Mouse (Mus musculus): Measurements from ENCODE around the gene Rufy4. TPM values are rescaled to one million over a fixed set of nuclear protein-coding genes. Genes with fewer than 3 reads are reported as not detected.
"Not testable (repeated sequence)": the region's sequence is repeated elsewhere in the genome, so short reads cannot be mapped to it uniquely, and the experiment has no call there.

Rufy4 gene
- polyA plus RNA-seq, 1 experiment = not detected

DNA sequence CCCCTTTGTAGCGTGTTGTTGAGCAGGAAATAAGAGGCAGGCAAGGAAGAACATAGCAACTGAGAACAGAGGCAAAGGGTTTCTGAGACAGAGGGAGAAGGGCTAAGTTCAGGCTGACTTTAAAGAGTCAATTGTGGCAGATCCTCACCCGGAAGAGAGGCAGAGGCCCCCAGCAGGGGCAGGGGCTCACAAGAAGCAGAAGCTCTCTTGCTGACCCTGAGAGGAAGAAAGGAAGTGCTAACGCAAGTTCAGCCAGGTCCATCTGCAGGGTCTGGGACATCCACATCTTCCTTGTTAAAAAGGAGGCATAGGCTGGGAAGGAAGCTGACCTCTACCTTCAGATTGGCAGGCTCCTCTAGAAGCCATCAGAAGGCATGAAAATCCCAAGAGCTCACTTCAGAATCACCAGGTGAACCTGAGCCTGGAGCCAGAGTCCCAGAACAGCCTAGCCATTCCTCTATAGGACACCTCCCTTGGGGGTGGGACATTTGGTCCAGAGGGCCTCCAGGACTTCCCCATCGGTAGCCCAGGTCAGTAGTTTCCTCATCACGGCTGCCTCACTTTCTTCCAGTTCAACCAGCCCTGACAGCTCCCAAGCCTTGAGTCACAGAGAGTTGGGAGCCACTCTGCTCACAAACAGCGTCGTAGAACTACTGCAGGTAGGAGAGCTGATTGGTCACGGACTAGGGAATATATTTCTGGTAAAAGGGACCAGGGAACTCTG, 28.3 kb downstream of the Rufy4 start, which contains the start of gene Cxcr2:
Cxcr2 (plus strand) TSS at position 529 of the 724 bp plus-strand sequence.
- Histone ChIP-seq H3K27me3 (ENCODE audit: control insufficient read depth) (no peaks in the 10 kb centered on the region; the same call in 1 of the 2 replicates), H3K4me3 (replicated peaks) (no peak within 1 kb of the TSS), H3K9me3 (ENCODE audit: control insufficient read depth, low read length) (no peaks in the 10 kb centered on the region), H3K36me3 (ENCODE audit: control insufficient read depth) (no peaks in the 10 kb centered on the region), H3K4me1 (ENCODE audit: control insufficient read depth) (no peaks in the 10 kb centered on the region)
- no peak for TF ChIP-seq TAL1 (IDR thresholded peaks at IDR 0.05; ENCODE audit: low read length)
- TF ChIP-seq GATA1 (IDR thresholded peaks at IDR 0.05; ENCODE audit: low read length) = no peak

GRCm38 (mm10) chr1:74155435-74156012, 30.2 kb downstream of the Rufy4 start:
- TF ChIP-seq TAL1 (IDR thresholded peaks at IDR 0.05; ENCODE audit: low read length) (no peak), GATA1 (IDR thresholded peaks at IDR 0.05; ENCODE audit: low read length) (no peak)
- Histone ChIP-seq H3K4me1 (ENCODE audit: control insufficient read depth) (no peaks in the 10 kb centered on the region), H3K9me3 (ENCODE audit: control insufficient read depth, low read length) (no peaks in the 10 kb centered on the region), H3K4me3 (replicated peaks) (no peak overlapping the region), H3K27me3 (ENCODE audit: control insufficient read depth) (no peaks in the 10 kb centered on the region; the same call in 1 of the 2 replicates), H3K36me3 (ENCODE audit: control insufficient read depth) (no peaks in the 10 kb centered on the region)

DNA sequence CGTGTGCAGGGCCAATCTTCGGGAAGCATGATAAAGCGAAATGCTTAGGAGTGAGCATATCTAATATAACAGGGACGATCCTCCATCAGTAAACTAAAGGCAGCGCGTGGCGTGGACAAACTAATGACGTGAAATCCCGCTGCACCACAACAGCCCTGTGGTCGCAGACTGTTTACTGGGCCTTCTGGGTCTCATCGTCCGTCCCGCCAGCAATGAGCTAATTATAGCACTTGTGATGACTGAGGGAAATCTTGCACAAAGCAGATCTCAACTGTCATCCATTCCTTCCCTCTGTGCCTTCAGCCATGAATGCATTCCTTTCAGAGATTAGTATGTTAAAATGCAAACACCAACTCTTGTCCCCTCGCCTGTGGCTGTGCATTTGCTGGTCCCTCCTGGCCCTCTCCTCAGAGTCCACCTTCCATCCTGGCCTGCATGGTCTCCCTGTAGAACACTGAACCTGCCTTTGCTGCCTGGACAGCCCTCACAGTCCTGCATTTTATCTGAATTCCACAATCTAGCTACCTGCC, 31.1 kb downstream of the Rufy4 start:
- TF ChIP-seq GATA1 (IDR thresholded peaks at IDR 0.05; ENCODE audit: low read length) (no peak), TAL1 (IDR thresholded peaks at IDR 0.05; ENCODE audit: low read length) (no peak)
- H3K27me3 ChIP-seq (ENCODE audit: control insufficient read depth) = no peaks in the 10 kb centered on the region; the same call in 1 of the 2 replicates
- H3K9me3 ChIP-seq (ENCODE audit: control insufficient read depth, low read length) = no peaks in the 10 kb centered on the region
- H3K4me3 ChIP-seq (replicated peaks) = no peak overlapping the region
- no peaks in the 10 kb centered on the region for H3K36me3 ChIP-seq (ENCODE audit: control insufficient read depth)
- no peaks in the 10 kb centered on the region for H3K4me1 ChIP-seq (ENCODE audit: control insufficient read depth)

- not testable (repeated sequence) for H3K4me3 ChIP-seq (replicated peaks); H3K27me3 ChIP-seq (ENCODE audit: control insufficient read depth); H3K36me3 ChIP-seq (ENCODE audit: control insufficient read depth); H3K4me1 ChIP-seq (ENCODE audit: control insufficient read depth); H3K9me3 ChIP-seq (ENCODE audit: control insufficient read depth, low read length)
These were observed 34.3 kb downstream of the Rufy4 start for GRCm38 (mm10) chr1:74159613-74160012.

- Histone ChIP-seq H3K27me3 (ENCODE audit: control insufficient read depth) (no peaks in the 10 kb centered on the region; the same call in 1 of the 2 replicates), H3K4me3 (replicated peaks) (no peak overlapping the region), H3K9me3 (ENCODE audit: control insufficient read depth, low read length) (no peaks in the 10 kb centered on the region), H3K36me3 (ENCODE audit: control insufficient read depth) (no peaks in the 10 kb centered on the region), H3K4me1 (ENCODE audit: control insufficient read depth) (no peaks in the 10 kb centered on the region)
- TF ChIP-seq GATA1 (IDR thresholded peaks at IDR 0.05; ENCODE audit: low read length) (no peak), TAL1 (IDR thresholded peaks at IDR 0.05; ENCODE audit: low read length) (no peak)
These were observed 34.7 kb downstream of the Rufy4 start for GRCm38 (mm10) chr1:74160036-74160435.

GRCm38 (mm10) chr1:74167136-74167535, 41.8 kb downstream of the Rufy4 start:
- TF ChIP-seq GATA1 (IDR thresholded peaks at IDR 0.05; ENCODE audit: low read length) = no peak
- no peak for TF ChIP-seq TAL1 (IDR thresholded peaks at IDR 0.05; ENCODE audit: low read length)
- no peaks in the 10 kb centered on the region for H3K4me1 ChIP-seq (ENCODE audit: control insufficient read depth)
- H3K4me3 ChIP-seq (replicated peaks) = no peak overlapping the region
- H3K9me3 ChIP-seq (ENCODE audit: control insufficient read depth, low read length) = no peaks in the 10 kb centered on the region
- no peaks in the 10 kb centered on the region for H3K27me3 ChIP-seq (ENCODE audit: control insufficient read depth)
- H3K36me3 ChIP-seq (ENCODE audit: control insufficient read depth) = no peaks in the 10 kb centered on the region

GRCm38 (mm10) chr1:74169721-74170120, 44.4 kb downstream of the Rufy4 start:
- no peaks in the 10 kb centered on the region for H3K9me3 ChIP-seq (ENCODE audit: control insufficient read depth, low read length)
- no peaks in the 10 kb centered on the region for H3K27me3 ChIP-seq (ENCODE audit: control insufficient read depth)
- H3K4me1 ChIP-seq (ENCODE audit: control insufficient read depth) = peaks cover 2% of the 10 kb centered on the region
- TF ChIP-seq GATA1 (IDR thresholded peaks at IDR 0.05; ENCODE audit: low read length) = no peak
- no peak for TF ChIP-seq TAL1 (IDR thresholded peaks at IDR 0.05; ENCODE audit: low read length)
- H3K36me3 ChIP-seq (ENCODE audit: control insufficient read depth) = no peaks in the 10 kb centered on the region
- no peak overlapping the region for H3K4me3 ChIP-seq (replicated peaks)

GRCm38 (mm10) chr1:74172722-74173121, 47.4 kb downstream of the Rufy4 start:
- TF ChIP-seq TAL1 (IDR thresholded peaks at IDR 0.05; ENCODE audit: low read length) = no peak
- no peak for TF ChIP-seq GATA1 (IDR thresholded peaks at IDR 0.05; ENCODE audit: low read length)
- Histone ChIP-seq H3K27me3 (ENCODE audit: control insufficient read depth) (no peaks in the 10 kb centered on the region), H3K36me3 (ENCODE audit: control insufficient read depth) (no peaks in the 10 kb centered on the region), H3K4me3 (replicated peaks) (no peak overlapping the region), H3K4me1 (ENCODE audit: control insufficient read depth) (peaks cover 2% of the 10 kb centered on the region), H3K9me3 (ENCODE audit: control insufficient read depth, low read length) (no peaks in the 10 kb centered on the region)

GRCm38 (mm10) chr1:74175731-74176130, 50.4 kb downstream of the Rufy4 start:
- H3K9me3 ChIP-seq (ENCODE audit: control insufficient read depth, low read length) = no peaks in the 10 kb centered on the region
- H3K4me3 ChIP-seq (replicated peaks) = no peak overlapping the region
- H3K36me3 ChIP-seq (ENCODE audit: control insufficient read depth) = no peaks in the 10 kb centered on the region
- TF ChIP-seq TAL1 (IDR thresholded peaks at IDR 0.05; ENCODE audit: low read length) = no peak
- TF ChIP-seq GATA1 (IDR thresholded peaks at IDR 0.05; ENCODE audit: low read length) = no peak
- peaks cover 2% of the 10 kb centered on the region for H3K4me1 ChIP-seq (ENCODE audit: control insufficient read depth)
- H3K27me3 ChIP-seq (ENCODE audit: control insufficient read depth) = no peaks in the 10 kb centered on the region

All from erythroblast, embryonic 14.5 days (primary cell).